Mouse (Mus musculus) megakaryocyte, adult 5-6 weeks (primary cell): ENCODE measurements around the gene Rreb1. TPM values are rescaled to one million over a fixed set of nuclear protein-coding genes. Genes with fewer than 3 reads are reported as not detected.
A peak's percentile ranks its signal among the peaks of the same experiment; 100 is the strongest.

Source experiments
- ATAC-seq: 2 replicates; pipeline ENCODE4 v1.8.0; 2016; ENCODE audit warnings: mild to moderate bottlenecking, inconsistent platforms; ENCODE audit not compliant: poor library complexity, severe bottlenecking
- total RNA-seq, 2 experiments: library from RNA; stranded (forward) in 1 of 2; stranded (reverse) in 1 of 2; fragments of 153-499, 151-499 nt in 1 of 2; fragments of 221-1000, 200-1000 nt in 1 of 2; gene quantifications; 2 replicates each; pipeline versions ENCODE4 v1.2.3 to v1.2.4; 2015 to 2017

Rreb1 gene
- total RNA-seq, 2 experiments from 2014 or later = 10.0 to 27.0 TPM

DNA sequence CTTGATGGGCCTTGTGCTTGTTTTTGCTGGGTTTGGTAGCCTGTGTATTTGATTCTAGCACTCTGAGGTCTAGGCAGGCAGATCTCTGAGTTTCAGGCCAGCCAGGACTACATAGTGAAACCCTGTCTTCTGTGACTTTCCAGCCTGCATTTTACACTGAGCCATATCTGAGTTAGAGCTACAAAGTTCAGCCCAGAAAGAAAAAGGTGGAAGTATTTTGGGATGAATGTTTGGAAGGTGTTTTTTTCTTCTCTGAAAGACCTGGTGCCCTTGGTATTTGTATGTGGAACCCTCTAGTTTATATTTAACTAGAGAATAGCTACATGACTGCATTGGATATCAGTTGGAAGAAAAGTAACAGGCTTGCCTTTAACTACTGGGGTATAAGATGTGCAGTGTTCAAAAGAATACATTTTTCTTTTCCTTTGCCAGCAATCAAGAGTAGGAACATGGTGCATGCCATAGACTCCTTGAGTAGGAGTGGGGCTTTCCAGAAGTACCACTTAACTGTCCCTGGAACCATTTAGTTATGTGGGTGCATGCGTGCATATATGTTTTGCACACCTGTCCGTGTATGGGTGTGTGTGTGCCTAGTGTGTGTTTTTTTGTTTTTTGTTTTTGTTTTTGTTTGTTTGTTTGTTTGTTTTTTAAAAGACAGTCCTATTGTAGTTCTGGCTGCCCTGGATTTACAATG lies 94.1 kb downstream of the Rreb1 start:
- ATAC-seq = no peak

- ATAC-seq = peak; percentile 91
Measured at GRCm38 (mm10) chr13:37873125-37873891, 95.1 kb downstream of the Rreb1 start.

- no peak for ATAC-seq
Measured at GRCm38 (mm10) chr13:37875919-37876318, 97.7 kb downstream of the Rreb1 start.

DNA sequence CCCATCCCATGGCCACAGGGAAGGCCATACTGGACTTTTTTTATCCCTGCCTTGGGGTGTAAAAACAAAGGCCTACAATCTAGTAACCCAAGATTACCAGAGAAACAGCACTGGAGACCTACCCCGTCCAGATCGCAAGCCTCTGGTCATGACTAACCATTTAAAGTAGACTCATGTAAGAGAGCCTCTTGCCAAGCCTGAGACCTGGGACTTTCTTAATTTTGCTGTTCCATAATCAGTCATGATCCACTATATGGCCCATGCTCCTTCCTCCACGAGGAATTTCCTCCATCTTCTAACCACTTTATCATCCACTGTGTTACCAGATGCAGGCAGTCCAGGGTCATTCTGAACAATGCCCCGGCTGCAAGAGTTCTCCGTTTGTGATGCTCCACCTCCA lies 98.2 kb downstream of the Rreb1 start:
- no peak for ATAC-seq

- no peak for ATAC-seq
Measured at GRCm38 (mm10) chr13:37876836-37877235, 98.6 kb downstream of the Rreb1 start.

- no peak for ATAC-seq
Measured at GRCm38 (mm10) chr13:37877241-37877640, 99.0 kb downstream of the Rreb1 start.

DNA sequence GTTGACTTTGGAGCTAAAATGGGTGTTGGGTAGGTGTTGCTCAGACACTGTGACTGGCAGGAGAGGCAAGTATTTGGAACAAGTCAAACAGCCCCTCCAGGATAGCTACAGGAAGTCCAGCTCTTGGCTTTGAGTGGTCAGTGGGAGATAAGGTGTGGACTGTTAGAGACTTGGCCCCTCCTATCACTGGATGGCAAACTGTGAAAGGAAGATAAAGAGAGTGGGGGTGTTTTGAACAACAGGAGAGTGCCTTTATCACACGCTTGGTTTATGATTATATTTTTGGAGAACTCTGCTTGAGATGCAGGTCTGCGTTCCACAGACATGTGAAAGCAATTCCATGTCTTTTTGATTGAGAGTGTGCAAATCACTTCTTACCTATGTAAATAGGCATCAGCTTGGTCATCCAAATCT lies 100.7 kb downstream of the Rreb1 start:
- no peak for ATAC-seq

DNA sequence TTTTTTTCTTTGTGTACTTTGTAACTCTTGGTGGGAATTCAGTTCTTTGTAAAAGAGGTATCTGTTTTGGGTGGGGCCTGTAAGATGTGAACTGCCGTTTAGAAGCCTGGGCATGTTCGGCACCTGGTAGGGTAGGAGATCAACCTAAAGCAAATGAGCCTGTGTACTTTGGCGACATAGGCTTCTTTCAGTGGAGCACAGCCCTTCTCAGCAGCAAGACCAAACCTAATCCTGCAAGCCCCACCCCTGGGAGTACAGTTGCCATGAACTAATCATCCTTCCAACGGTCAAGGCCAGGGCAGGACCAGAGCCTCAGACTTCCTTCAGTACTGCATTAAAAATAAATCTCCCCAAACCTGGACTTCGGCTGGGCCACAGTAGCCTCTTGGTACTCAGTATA lies 101.4 kb downstream of the Rreb1 start:
- ATAC-seq = 0 out of 2 replicates have a peak, but pooled peaks have one; percentile 17

- ATAC-seq = 0 out of 2 replicates have a peak, but pooled peaks have one; percentile 36
Measured at GRCm38 (mm10) chr13:37880035-37880434, 101.8 kb downstream of the Rreb1 start.

DNA sequence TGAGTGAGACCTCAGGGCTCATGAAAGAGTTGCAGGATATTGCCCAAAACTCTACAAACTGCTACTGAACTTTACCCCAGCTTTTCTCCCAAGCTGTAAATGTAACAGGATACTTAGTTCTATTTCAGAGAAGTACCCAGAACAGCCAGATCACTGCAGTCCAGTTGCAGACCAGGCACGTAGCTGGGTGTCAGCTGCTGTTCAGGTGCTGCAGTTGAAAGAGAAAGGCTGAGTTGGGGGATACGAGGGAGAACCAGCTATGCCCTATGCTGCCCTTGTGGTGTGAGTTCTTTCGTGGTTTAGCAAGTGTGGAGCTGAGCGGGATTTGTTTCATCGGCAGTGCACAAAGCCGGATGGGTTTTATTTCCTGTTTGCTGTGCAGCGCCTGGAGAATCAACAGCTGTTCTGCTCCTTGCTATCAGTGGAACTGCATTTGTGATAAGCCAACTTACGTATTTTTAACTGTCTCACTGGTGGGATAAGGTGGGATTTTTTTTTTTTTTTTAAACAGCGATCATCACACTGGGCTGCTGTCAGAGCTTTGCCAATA lies 102.5 kb downstream of the Rreb1 start:
- ATAC-seq = peak; percentile 19; the same call in 1 of the 2 replicates

DNA sequence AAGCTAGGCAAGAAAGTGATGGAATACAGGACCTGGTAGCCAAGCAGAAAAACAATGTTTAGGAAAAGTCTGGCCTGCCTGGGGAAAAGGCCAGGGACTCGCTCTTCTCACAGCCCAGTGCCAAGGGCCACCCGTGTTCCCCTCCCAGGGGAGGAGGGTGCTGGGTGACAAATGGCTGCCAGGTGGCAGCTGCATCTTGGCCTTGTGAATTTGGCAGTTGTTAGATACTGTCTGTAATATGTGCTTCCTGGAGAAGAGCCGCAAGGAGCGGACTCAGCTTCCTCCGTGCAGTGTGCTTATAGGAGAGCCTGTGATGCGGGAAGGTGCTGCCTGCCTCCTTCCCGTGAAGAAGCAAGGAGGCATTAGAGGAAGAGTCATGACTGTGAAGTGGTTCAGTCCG lies 104.3 kb downstream of the Rreb1 start:
- no peak for ATAC-seq

- ATAC-seq = no peak
Measured at GRCm38 (mm10) chr13:37883008-37883407, 104.8 kb downstream of the Rreb1 start.

DNA sequence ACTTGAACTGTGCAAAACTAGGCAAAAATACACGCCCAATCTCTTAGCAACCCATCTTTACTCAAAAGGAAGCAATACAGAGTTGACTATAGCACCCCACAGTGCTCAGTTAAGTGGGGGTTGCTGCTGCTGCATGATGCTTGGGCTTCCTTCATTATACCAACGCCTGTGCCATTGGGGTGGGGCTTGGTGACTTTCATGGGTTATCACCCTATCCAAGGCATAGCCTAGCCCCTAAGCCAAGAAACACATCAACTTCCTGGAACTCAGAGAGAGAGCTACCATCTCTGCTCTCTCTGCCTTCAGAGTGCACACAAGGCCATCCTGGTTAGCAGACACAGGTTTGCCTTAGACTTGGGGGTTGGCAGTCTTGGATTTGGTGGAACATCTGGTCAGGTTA lies 107.2 kb downstream of the Rreb1 start:
- no peak for ATAC-seq

DNA sequence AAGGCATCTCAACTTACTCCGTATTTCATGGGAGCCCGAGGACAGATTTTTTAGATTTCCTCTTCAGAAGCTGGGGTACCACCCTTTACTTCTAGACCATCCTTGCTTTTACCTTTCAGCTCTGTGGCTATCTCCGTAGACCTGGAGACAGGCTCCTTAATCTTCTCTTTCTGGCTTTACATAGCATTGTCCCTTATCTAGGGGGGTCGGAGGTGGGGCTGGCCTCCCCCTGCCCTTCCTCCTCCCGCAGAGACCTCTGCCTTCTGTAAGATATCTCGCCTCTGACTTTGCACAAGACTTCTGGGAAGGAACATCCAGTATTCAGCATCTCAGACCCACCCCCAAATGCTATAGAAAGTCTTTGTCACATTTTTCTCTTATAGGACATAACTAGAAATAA lies 107.8 kb downstream of the Rreb1 start:
- no peak for ATAC-seq

DNA sequence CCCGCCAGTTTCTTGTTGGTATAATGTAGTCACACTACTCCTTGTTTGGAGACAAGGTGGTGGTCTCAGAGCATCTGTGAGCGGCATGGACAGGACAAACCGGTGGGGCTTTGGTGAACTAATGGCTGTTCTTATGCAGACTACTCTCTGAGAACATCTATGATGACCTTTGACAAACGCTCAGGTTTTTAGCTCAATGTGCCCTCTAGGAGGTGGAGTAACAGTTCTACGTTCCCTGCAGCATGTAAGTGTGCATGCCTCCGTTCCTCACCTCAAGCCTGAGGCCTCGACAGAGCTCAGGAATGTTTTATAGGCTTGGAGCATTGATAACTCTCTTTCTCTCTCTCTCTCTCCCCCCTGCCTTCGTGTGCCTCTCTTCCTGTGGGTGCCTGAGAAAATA lies 116.6 kb downstream of the Rreb1 start:
- ATAC-seq = no peak

DNA sequence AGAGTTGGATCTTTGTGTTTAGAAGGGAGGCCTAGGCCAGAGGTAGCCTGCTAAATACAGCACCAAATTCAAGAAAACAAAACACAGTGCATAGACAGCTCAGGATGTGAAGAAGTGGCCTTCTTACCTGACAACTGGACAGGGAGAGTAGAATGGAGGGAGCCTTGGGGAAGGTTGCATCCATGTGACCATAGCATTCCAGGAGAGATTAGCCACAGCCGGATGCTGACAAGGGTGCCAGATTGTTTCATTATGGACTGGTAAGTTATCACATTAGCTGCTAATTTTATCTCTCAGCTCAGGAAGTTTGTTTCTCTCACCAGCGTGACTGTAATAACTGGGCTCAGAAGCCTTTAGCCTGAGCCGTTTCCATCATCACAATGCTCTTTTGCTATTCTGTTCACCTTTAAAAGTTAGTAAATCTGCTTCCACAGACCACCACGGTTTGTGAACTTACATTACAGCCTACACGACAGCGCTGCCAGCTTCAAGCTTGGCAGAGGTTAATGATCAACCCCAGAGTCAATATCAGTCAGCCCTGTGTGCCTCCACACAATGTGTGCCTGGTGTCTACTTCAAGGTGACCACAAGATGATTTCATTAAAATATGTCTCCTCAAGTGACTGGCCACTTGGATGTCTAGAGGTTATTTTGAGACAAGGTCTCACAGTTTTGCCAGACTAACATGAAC lies 117.5 kb downstream of the Rreb1 start:
- no peak for ATAC-seq

- ATAC-seq = no peak
Measured at GRCm38 (mm10) chr13:37896423-37896822, 118.2 kb downstream of the Rreb1 start.

- ATAC-seq = no peak
Measured at GRCm38 (mm10) chr13:37898772-37899171, 120.6 kb downstream of the Rreb1 start.

GRCm38 (mm10) chr13:37903036-37903435 lies 124.8 kb downstream of the Rreb1 start:
- ATAC-seq = no peak

DNA sequence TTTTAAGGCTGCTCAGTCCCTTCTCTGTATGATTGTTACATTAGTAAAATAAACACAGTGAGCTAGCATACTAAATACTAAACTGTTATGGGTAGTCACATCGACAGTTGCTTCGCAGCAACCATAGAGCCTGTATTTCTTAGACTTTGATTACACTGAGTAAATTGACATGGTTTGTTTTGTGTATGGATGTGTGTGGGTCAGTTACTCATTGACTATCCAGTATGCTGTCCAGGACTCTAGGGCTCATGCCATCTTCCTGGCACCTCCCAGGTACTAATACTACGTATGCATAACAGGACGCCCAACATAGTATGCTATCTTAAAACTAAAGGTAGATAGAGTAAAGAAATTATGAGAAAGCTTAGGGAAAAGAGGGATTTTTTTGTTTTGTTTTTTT lies 125.3 kb downstream of the Rreb1 start:
- ATAC-seq = no peak

GRCm38 (mm10) chr13:37904436-37904835 lies 126.2 kb downstream of the Rreb1 start:
- ATAC-seq = no peak
